8 mouse cellular contexts compared by ENCODE assay signal in the genomic region with DNA sequence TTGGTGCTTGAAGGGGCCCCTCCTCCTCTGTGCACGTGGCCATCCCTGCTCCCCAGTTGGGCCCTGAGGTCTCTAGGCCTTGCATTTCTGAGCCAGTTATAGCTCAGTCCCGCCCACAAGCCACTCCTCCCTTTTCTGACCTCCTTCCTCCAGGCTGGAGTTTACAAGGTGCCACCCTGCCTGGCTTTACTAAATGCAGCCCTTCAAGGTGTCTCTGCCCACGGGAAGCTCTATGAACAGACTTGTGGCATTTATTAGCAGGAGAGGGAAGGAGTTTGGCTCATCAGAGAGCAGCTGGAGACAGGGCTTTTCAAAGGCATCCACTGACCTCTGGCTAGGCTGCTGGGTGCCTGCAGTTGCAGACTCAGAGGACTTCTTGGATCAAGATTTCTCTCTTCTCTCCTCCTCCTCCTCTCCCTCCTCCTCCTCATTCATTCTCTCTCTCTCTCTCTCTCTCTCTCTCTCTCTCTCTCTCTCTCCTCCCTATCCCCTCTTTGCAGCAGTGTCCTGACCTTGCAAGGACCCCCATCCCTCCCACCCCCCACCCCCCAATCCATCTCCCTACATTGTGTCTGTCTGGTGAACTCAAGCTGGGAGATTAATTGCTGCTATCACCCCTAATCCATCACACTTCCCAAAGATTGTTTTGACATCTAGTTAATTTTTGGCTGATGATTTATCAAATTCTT.
DNase-seq lines count a peak whose midpoint lies in the region; ATAC-seq and TF ChIP-seq lines count a peak whose summit lies in the region.
"Had no signal": no experiment of that assay in that cellular context is flagged by ENCODE, and none has a peak within 500 bp of the region (broad histone marks: within the 10 kb centered on the region; RNA-seq: fewer than 3 reads in every experiment).

No protein-coding gene starts in this region.

- H3K4me3 ChIP-seq in heart, postnatal 0 days (ENCODE audit: low read depth, low read length) = no peak overlapping the region
- no peak overlapping the region for H3K4me3 ChIP-seq in neural tube, embryonic 14.5 days (ENCODE audit: low read depth, low read length)

- H3K27ac ChIP-seq in heart, postnatal 0 days (ENCODE audit: low read depth) = no peak overlapping the region
- H3K27ac ChIP-seq in neural tube, embryonic 14.5 days (ENCODE audit: low read depth, low read length) = no peak overlapping the region
- H3K27ac ChIP-seq: liver, embryonic 14.5 days had no signal

- CTCF ChIA-PET in Patski (lab: Charles Lee) = no interaction called here

- H3K36me3 ChIP-seq in heart, postnatal 0 days (replicated peaks; ENCODE audit: control insufficient read depth, insufficient read depth, low read length) = no peaks in the 10 kb centered on the region
- no peaks in the 10 kb centered on the region for H3K36me3 ChIP-seq in neural tube, embryonic 14.5 days (ENCODE audit: control insufficient read depth, insufficient read depth, low read length)

- no peak for TF ChIP-seq CTCF in Patski (IDR thresholded peaks at IDR 0.05)
- TF ChIP-seq CTCF in brain, embryonic 14.5 days (IDR thresholded peaks at IDR 0.05; ENCODE audit: borderline replicate concordance, extremely low read depth, insufficient read depth, insufficient read length) = no peak
- TF ChIP-seq CTCF in heart, postnatal 0 days (IDR thresholded peaks at IDR 0.05; ENCODE audit: low read depth) = no peak

- no peak overlapping the region for H3K4me2 ChIP-seq in heart, postnatal 0 days (ENCODE audit: low read depth, low read length)
- H3K4me2 ChIP-seq in neural tube, embryonic 14.5 days (ENCODE audit: low read depth, low read length) = no peak overlapping the region

- TF ChIP-seq EP300 in heart, postnatal 0 days (IDR thresholded peaks at IDR 0.05; ENCODE audit: low read depth) = no peak

- ATAC-seq in Patski = peak; percentile 72
- peak; percentile 51; the same call in 1 of the 2 replicates for ATAC-seq in heart, postnatal 0 days (ENCODE audit: insufficient read depth, low read depth)
- ATAC-seq in neural tube, embryonic 14.5 days (ENCODE audit: low read depth) = 0 out of 2 replicates have a peak, but pooled peaks have one; percentile 21
- no peak for ATAC-seq in monocyte, adult 5-6 weeks (replicated peaks; ENCODE audit: insufficient number of reproducible peaks, low FRiP score, low TSS enrichment, poor library complexity, severe bottlenecking)

- TF ChIP-seq POLR2A in brain, embryonic 14.5 days (IDR thresholded peaks at IDR 0.05; ENCODE audit: borderline replicate concordance, extremely low read depth, insufficient read depth, insufficient read length, poor library complexity, severe bottlenecking) = no peak

- H3K27me3 ChIP-seq in Patski = peaks cover 6% of the 10 kb centered on the region
- H3K27me3 ChIP-seq in heart, postnatal 0 days (ENCODE audit: control insufficient read depth, insufficient read depth, low read length) = no peaks in the 10 kb centered on the region
- H3K27me3 ChIP-seq in neural tube, embryonic 14.5 days (ENCODE audit: control insufficient read depth, insufficient read depth, low read length) = no peaks in the 10 kb centered on the region

- WGBS in heart, postnatal 0 days = 8% methylated on average over 3 of the region's 3 CpGs
- WGBS in neural tube, embryonic 14.5 days = 1% methylated on average over 3 of the region's 3 CpGs

- POLR2A ChIA-PET in Patski (lab: Charles Lee) = interaction anchor here (0.6 kb wide), 1 partner anchor 254 kb away, joined by 3 read pairs; no protein-coding TSS in a partner anchor

- no peaks in the 10 kb centered on the region for H3K4me1 ChIP-seq in heart, postnatal 0 days (ENCODE audit: control insufficient read depth, insufficient read depth)
- 0 out of 2 replicates have a peak, but pooled peaks cover 7% of the 10 kb centered on the region for H3K4me1 ChIP-seq in neural tube, embryonic 14.5 days (ENCODE audit: control insufficient read depth, insufficient read depth, low read length)

- no peak for DNase-seq in Patski (ENCODE audit: low read depth, low spot score)
- DNase-seq in brain, embryonic 14.5 days (ENCODE audit: low read depth) = peak; percentile 24
- DNase-seq in heart, postnatal 0 days (ENCODE audit: low spot score) = no peak
- peak; percentile 55 to 76 for DNase-seq in kidney, postnatal 25 days
- no peak for DNase-seq in right cerebral cortex, postnatal 10 days (ENCODE audit: low spot score in 2 of 2)

- H3K9me3 ChIP-seq in heart, postnatal 0 days (replicated peaks; ENCODE audit: control insufficient read depth, low read length) = no peaks in the 10 kb centered on the region
- no peaks in the 10 kb centered on the region for H3K9me3 ChIP-seq in neural tube, embryonic 14.5 days (ENCODE audit: control insufficient read depth, low read length)

- no peak overlapping the region for H3K9ac ChIP-seq in heart, postnatal 0 days (replicated peaks; ENCODE audit: low read depth, low read length)
- H3K9ac ChIP-seq in neural tube, embryonic 14.5 days (replicated peaks; ENCODE audit: low read depth, low read length) = no peak overlapping the region
- H3K9ac ChIP-seq: liver, embryonic 14.5 days had no signal

- in situ Hi-C loops in Patski (cut with MboI; ENCODE audit: low pct_unique_long_range_greater_than_20kb) = no loop called here

Comparison
In these comparisons a context has a peak if more than half of its experiments do, and no peak if none do; other contexts are left out.
1. DNase-seq: peak in brain, embryonic 14.5 days (single experiment) and kidney, postnatal 25 days (2 of 2); none in Patski (single experiment), heart, postnatal 0 days (single experiment) and right cerebral cortex, postnatal 10 days (0 of 2).